Mouse (Mus musculus): ENCODE data around the gene Ikbip.

Ikbip gene

DNA sequence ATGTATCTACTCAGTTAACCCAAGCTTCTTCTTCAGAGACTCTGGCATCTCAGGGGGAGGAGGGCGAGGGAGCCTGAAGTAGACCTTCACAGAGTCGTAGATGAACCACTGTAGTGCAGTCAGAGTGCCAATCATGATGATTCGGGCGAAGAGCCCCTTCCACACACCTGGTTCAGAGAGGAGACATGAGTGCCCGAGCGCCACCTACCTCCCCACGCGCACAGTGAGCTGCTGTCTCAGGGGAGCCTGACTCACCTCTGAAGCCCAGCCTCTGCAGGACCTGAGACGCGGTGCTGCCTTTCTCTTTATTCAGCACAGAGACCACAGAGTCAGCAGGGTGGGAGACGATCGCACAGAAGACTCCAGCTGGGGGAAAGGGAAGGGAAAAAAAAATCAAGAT, 34.2 kb downstream of the Ikbip start:
- DNase-seq (ENCODE audit: low spot score in 2 of 2), result no peak

GRCm38 (mm10) chr10:91122646-91123045, 39.9 kb downstream of the Ikbip start:
- DNase-seq (ENCODE audit: low spot score in 2 of 2), result no peak

DNA sequence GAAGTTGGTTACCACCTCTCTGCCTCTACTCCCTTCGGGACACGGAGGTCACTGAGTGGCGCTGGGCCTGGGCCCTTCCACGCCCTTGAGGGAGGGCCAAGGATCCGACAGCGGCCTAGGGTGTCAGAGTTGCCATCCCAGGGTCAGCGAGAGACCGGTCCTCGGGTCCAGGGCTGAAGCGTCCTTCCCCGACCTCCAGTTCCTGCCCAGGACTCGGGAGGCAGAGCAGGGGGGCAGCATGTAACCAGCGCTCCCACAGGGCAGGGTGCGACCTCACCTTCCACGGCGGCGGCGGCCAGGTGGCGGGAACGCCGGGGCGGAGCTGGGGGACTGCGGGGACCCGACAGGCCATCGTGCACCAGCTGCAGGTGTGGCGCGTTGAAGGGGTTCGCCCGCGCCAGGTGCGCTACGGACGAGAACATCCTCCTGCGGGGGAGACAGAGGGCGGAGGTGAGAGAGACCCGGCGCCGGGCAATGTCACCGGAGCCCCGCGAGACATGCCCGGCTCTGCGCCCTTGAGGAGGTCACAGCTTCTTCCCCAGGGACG, 40.6 kb downstream of the Ikbip start:
- no peak for DNase-seq (ENCODE audit: low spot score in 2 of 2)

- DNase-seq (ENCODE audit: low spot score in 2 of 2), result peak; percentile 96 to 97
Observed at GRCm38 (mm10) chr10:91123828-91124822, 41.4 kb downstream of the Ikbip start, which contains the start of gene Slc25a3. Gene Slc25a3, minus strand, starts transcription at chr10:91124059.

DNA sequence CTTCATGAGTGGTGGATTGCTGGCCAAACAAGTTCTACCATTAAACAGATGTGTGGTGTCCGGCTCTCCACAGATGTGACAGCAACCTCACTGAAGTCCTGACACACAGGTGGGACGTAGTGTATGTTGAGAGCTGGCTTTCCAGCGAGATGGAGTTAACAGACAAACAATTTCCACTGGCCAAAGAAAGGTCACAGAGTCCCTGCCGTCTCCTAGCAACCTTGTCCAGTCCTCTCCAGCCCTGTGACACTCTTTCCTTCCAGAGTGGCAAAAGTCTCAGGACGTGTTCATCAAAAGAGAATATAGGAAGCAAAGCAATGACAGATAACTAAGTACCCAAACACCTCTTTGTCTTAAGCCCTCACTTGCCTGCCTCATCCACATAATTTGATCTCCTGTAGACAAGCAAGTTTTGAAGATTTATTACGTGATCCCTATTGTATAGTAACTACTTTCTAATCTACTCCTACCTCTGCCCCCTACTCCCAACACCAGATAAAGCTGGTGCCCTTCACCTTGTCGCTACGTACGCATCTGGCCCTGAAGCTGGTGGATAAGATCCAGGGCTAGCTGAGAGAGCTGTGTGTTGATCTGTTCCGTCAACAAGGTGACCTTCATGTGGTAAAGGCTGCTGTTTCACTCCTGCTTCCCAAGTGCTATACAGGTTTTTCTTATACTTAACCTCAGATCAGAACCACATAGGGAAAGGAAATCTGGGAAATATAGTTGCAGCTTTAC, 44.0 kb downstream of the Ikbip start:
- no peak for DNase-seq (ENCODE audit: low spot score in 2 of 2)

GRCm38 (mm10) chr10:91127395-91127794, 44.7 kb downstream of the Ikbip start:
- DNase-seq (ENCODE audit: low spot score in 2 of 2), result no peak

- no peak for DNase-seq (ENCODE audit: low spot score in 2 of 2)
Observed at GRCm38 (mm10) chr10:91128551-91129160, 45.9 kb downstream of the Ikbip start.

DNA sequence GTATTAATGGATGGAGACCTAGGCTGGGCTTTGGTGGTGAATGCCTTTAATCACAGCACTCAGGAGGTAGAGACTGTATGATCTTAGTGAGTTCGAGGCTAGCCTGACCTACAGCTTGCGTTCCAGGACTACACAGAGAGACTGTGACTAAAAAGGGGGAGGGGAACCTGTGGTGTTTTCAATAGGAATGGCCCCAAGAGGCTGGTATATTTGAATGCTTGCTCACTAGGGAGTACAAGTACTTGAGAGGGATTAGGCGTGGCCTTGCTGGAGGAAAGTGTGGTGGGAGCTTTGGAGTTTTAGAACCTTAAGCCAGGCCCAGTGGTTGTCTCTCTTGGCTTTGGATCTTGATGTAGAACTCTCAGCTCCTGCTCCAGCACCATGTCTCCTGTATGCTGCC, 48.1 kb downstream of the Ikbip start:
- DNase-seq (ENCODE audit: low spot score in 2 of 2), result no peak

DNA sequence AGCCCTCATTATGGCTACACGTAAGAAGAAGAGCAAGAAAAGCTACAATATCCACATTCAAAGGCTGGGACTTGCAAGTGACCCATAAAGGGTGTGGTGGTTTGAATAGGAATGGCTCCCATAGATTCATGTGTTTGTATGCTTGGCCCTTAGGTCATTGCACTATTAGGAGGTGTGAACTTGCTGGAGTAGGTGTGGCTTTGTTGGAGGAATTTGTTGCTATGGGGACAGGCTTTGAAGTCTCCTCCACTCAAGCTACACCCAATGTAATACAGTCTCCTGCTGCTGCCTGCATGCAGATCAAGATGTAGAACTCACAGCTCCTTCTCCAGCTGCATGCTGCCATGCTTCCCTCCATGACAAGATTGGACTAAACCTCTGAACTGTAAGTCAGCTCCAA, 48.8 kb downstream of the Ikbip start:
- no peak for DNase-seq (ENCODE audit: low spot score in 2 of 2)

DNA sequence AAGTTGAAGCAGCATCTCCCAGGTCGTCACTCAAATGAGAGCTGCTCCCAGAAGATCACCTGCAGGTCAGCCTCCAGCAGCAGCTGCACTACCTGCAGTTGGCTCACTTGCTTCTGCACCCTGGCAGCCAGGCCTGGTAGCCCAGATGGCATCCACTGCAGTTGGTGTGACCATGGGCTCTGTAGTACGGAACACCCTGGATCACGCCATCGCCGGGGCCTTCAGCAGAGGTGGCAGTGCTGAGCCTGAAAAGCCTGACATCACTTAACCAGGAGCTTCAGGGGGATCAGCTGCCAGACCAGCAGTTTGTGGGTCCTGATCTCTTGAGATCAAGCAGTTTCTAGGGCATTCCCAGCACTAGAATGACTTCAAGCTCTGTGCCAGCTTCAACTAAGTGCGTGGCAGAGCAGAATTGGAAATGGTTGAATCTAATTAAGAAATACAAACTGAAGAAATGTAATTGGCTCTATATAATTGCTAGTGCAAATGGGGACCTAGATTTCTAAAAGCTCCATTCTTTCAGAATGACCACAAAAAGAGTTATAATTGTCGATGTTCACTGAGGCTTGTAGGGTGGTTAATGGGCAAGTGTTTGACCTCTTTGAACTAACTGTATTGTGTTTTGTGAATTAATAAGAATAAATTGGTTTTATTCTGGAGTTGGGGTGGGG, 52.7 kb downstream of the Ikbip start:
- no peak for DNase-seq (ENCODE audit: low spot score in 2 of 2)

GRCm38 (mm10) chr10:91137400-91137799, 54.7 kb downstream of the Ikbip start:
- DNase-seq (ENCODE audit: low spot score in 2 of 2), result no peak

DNA sequence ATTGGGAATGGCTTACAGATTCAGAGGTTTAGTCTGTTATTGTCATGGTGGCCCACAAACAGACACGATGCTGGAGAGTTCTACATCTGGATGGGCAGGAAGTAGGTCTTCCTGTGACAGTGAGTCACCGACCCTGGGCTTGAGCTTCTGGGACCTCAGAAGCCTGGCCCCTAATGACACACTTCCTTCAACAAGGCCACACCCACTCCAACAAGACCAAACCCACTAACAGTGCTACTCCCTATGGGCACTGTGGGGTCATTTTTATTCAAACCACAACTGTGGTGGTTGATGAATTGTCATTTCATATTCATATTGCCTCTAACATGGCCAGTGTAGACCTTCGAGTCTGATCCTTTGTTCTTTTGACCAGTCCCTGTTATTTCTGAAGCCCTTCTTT, 55.6 kb downstream of the Ikbip start:
- no peak for DNase-seq (ENCODE audit: low spot score in 2 of 2)

GRCm38 (mm10) chr10:91139148-91139766, 56.5 kb downstream of the Ikbip start:
- no peak for DNase-seq (ENCODE audit: low spot score in 2 of 2)

GRCm38 (mm10) chr10:91141564-91141963, 58.8 kb downstream of the Ikbip start:
- DNase-seq (ENCODE audit: low spot score in 2 of 2), result no peak

DNA sequence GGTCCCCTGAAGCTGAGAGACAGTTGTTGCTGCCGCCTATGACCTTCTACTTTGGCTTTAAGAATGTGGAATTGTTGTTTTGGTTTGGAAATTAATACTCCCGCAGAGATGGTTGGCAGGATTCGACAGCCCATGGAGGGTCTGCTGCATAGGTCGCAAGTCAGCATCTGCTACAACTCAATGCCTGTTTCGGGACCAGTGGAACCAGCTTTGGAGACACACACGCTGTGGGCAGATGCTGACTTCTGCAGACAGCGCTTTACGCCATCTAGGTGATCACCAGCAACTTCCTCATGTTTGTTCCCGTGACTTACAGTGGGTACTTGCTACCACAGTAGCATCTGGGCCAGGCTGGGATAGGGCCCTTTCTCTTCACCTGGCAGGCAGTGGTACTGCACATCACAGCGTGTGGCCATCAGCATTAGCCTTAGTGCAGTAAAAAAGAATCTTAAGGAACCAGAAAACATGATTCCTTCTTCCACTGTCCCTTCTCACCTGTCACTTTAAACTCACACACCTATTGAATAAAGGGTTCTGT, 60.0 kb downstream of the Ikbip start:
- no peak for DNase-seq (ENCODE audit: low spot score in 2 of 2)

GRCm38 (mm10) chr10:91143313-91144230, 60.8 kb downstream of the Ikbip start:
- DNase-seq (ENCODE audit: low spot score in 2 of 2), result no peak

DNA sequence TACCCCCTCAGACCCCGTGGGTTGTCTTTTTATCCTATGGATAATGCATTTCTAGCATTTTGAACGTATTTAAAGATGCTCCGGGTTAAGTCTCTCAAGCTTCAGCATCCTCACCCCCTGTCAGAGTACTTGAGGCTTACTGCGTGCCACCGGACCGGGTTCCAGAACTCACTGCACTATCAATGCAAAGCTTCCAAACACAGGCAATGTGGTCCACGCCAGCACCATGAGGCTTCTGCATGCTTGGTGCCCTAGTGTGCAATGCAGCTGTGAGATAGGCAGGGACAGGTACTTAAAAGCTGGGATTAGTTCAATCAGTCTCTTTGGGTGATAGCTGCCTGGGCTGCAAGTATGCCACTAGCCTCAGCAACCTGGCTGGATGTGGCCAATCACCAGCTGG, 62.7 kb downstream of the Ikbip start:
- DNase-seq (ENCODE audit: low spot score in 2 of 2), result no peak

Measured in left cerebral cortex, adult 9 months (tissue).